Mouse (Mus musculus) kidney, embryonic 16.5 days (tissue): ENCODE data around the gene Htra1. TPM values are rescaled to one million over a fixed set of nuclear protein-coding genes. Genes with fewer than 3 reads are reported as not detected.

ENCODE experiments used
- ATAC-seq: fragments of 200-750 bp; cut with Nextera tagmentation; 2 replicates; pipeline ENCODE4 v1.8.0; 2017; ENCODE audit warnings: moderate TSS enrichment; ENCODE audit not compliant: low FRiP score, low TSS enrichment
- H3K27ac ChIP-seq: fragments of 300-500 bp; sonication (generic); 2 replicates; pipeline ENCODE4 v1.5.1; 2014; ENCODE audit warnings: low read length
- H3K27me3 ChIP-seq: fragments of 300-500 bp; sonication (generic); 2 replicates; pipeline ENCODE4 v1.6.1; 2014; ENCODE audit warnings: low read length, control low read depth, mixed read lengths; ENCODE audit not compliant: insufficient read depth
- H3K36me3 ChIP-seq: fragments of 300-500 bp; sonication (generic); 2 replicates; pipeline ENCODE4 v1.6.1; 2014; ENCODE audit warnings: low read length, control low read depth, mixed read lengths; ENCODE audit not compliant: insufficient read depth
- H3K4me1 ChIP-seq: fragments of 300-500 bp; sonication (generic); 2 replicates; pipeline ENCODE4 v1.6.1; 2014; ENCODE audit warnings: low read length, control low read depth, mixed read lengths; ENCODE audit not compliant: insufficient read depth
- H3K4me2 ChIP-seq: fragments of 300-500 bp; sonication (generic); replicated peaks from 2 replicates; pipeline ENCODE4 v1.6.1; 2014; ENCODE audit warnings: low read depth, low read length
- H3K4me3 ChIP-seq: fragments of 300-500 bp; sonication (generic); 2 replicates; pipeline ENCODE4 v1.5.1; 2014; ENCODE audit warnings: mild to moderate bottlenecking, low read length
- H3K9ac ChIP-seq: fragments of 300-500 bp; sonication (generic); replicated peaks from 2 replicates; pipeline ENCODE4 v1.6.1; 2014; ENCODE audit warnings: low read length
- H3K9me3 ChIP-seq: fragments of 300-500 bp; sonication (generic); 2 replicates; pipeline ENCODE4 v1.6.1; 2016; ENCODE audit warnings: low read length, control low read depth
- WGBS: fragments of 180-500 bp; shearing (Covaris S2); extraction: QIAGEN DNeasy Blood & Tissue Kit; methylation state at CpG from one replicate; pipeline ENCODE4 v1.1.7; 2014; 5-methylcytosine and 5-hydroxymethylcytosine counted together
- polyA plus RNA-seq: library from polyadenylated mRNA; unstranded; fragments of >200 nt; fragmentation: Nextera tagmentation; extraction: Ambion mirVana; gene quantifications from 2 replicates; pipeline ENCODE4 v1.2.1, GENCODE M21; 2015

The Htra1 gene
- polyA plus RNA-seq, 1 experiment from 2014 or later, result 13.4 TPM

DNA sequence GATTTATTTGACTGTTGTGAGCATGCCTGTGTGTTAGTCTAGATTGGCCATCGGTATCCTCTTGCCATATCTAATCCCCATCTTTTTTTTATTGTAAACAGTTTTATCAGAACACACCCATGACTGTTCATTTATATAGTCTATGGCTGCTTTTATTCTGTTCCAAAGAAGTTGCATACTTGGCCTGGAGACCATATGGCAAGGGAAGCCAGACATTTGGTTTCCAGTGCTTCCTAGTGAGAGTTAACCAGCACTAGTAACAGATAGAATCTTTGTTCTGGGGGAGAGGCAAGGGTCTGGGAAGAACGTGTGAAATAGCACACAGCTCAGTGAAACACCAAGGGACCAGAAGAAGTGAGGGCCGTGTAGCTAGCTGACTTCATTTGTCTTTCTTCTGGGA is 33.6 kb downstream of the Htra1 start:
- Histone ChIP-seq H3K27me3 (no peaks in the 10 kb centered on the region), H3K9me3 (no peaks in the 10 kb centered on the region), H3K4me1 (peaks cover 7% of the 10 kb centered on the region), H3K9ac (no peak overlapping the region), H3K36me3 (no peaks in the 10 kb centered on the region), H3K4me2 (no peak overlapping the region), H3K27ac (no peak overlapping the region), H3K4me3 (no peak overlapping the region)
- ATAC-seq, result no peak
- WGBS, result 41% methylated on average over 3 of the region's 3 CpGs

DNA sequence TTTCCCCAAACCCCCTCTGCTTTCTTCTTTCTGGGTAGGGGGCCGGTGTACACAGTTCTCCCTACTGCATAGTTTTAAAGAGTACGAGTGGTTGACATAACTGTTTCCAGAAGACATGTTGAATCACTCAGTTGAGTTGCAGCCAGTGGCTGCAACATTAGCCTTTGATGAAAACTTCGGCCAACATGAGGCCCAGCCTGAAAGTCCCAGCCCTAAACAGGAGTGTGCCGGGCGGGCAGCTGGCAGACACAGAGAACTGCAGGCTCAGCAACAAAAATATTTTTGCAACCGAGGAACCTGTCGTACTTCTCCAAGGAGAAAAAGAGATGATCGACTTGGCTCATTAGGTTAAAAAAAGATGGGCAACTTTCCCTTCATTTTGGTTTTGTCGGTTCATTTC is 36.9 kb downstream of the Htra1 start:
- no peaks in the 10 kb centered on the region for H3K9me3 ChIP-seq
- no peak overlapping the region for H3K4me3 ChIP-seq
- H3K27ac ChIP-seq, result no peak overlapping the region
- peaks cover 9% of the 10 kb centered on the region; the same call in 1 of the 2 replicates for H3K4me1 ChIP-seq
- H3K36me3 ChIP-seq, result no peaks in the 10 kb centered on the region
- H3K27me3 ChIP-seq, result no peaks in the 10 kb centered on the region
- no peak overlapping the region for H3K9ac ChIP-seq
- 83% methylated on average over 9 of the region's 9 CpGs for WGBS
- ATAC-seq, result no peak
- H3K4me2 ChIP-seq, result no peak overlapping the region

DNA sequence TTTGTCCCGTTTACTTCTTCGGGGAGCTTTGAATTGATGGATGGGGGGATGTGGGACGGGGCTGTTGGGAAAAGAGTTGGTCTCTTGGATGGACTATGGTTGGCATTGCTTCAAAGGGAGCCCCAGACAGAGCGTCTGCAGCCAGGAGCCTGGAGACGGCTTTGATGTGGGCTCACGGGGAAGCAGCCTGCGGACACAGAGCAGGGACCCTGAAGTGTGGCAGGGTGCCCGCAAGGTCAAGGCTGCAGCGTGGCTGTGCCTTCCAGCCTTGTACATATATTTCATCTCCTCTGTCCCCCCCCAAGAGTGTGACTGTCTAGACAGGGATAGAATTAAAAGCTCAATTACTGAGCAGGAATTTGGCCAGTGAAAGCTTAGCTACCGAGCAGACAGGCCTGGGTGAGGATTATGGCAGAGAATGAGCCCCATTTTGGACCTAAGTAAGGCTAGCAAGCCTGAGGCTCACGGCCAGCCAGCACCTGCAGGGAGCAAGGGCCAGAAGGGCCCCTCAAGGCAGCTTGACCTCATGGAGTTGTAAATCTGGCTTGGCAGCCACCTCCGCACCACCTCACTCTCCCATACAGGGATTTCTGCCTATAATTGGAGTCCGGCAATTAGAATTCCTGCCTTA is 40.5 kb downstream of the Htra1 start:
- 26% methylated on average over 13 of the region's 13 CpGs for WGBS
- Histone ChIP-seq H3K4me3 (no peak overlapping the region), H3K9ac (no peak overlapping the region), H3K27me3 (no peaks in the 10 kb centered on the region), H3K4me2 (no peak overlapping the region), H3K4me1 (peaks cover 9% of the 10 kb centered on the region; the same call in 1 of the 2 replicates), H3K27ac (no peak overlapping the region), H3K36me3 (no peaks in the 10 kb centered on the region), H3K9me3 (no peaks in the 10 kb centered on the region)
- ATAC-seq, result no peak

DNA sequence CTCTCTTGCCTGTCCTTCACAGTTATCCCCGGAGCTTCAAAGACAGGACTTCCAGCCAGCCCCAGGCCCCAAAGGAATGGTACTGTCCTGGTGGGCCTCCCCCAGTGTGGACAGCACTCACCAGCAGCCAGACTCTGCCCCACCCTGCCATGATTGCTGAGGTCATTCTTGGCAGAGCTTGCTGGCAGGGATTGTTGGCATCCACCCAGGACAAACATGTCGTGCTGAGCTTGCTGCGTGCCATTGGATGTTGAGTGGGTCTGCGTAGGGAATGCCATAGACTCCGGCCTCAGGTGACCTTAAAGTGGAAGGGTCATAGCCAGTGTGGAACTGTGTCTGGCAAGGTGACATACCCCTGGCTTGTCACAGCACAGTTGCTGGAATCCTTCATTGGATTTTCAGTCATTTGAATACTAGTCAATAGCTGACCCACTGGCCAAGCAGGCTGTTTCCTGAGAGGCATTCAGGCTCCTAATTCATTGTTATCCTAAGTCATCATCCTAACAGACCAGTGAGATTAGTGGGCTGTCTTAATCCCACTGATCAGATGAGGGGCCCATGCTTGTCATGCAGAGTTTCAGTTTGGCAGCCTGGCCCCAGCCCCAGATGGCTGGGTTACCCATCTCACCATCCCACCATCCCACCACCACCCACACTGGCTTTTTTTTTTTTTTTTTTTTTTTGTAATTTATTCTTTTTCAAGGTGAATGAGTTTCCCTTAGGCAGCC is 42.0 kb downstream of the Htra1 start:
- no peak overlapping the region for H3K9ac ChIP-seq
- ATAC-seq, result peak; percentile 55

DNA sequence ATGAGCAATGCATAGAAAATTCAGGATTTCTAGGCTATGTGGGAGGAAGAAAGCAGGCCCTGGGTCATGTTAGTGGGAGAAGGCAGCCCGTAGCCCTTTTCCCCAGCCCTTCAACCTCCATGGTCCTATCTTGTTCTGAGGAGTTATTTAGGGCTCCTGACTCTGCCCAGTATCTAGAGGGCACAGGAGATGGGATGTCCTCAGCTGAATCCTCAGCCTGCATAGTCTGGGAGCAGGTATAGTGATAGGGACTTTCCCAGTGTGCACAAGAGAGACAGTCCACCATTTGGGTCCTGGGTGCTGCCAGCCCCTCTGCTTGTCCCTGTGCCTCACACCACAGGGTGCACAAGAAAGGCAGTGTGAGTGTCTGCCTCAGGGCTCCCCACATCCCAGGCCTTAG is 42.6 kb downstream of the Htra1 start:
- H3K36me3 ChIP-seq, result no peaks in the 10 kb centered on the region
- peaks cover 9% of the 10 kb centered on the region; the same call in 1 of the 2 replicates for H3K4me1 ChIP-seq
- 71% methylated on average over 1 of the region's 1 CpGs for WGBS
- no peaks in the 10 kb centered on the region for H3K27me3 ChIP-seq
- no peak overlapping the region for H3K4me2 ChIP-seq
- ATAC-seq, result no peak
- no peaks in the 10 kb centered on the region for H3K9me3 ChIP-seq
- H3K27ac ChIP-seq, result no peak overlapping the region
- H3K9ac ChIP-seq, result no peak overlapping the region
- no peak overlapping the region for H3K4me3 ChIP-seq

More for the DNA sequence above, 42.0 kb downstream of the Htra1 start:
- H3K27me3 ChIP-seq, result no peaks in the 10 kb centered on the region
- 33% methylated on average over 5 of the region's 5 CpGs for WGBS
- no peak overlapping the region for H3K27ac ChIP-seq
- H3K4me3 ChIP-seq, result no peak overlapping the region
- no peaks in the 10 kb centered on the region for H3K36me3 ChIP-seq
- no peaks in the 10 kb centered on the region for H3K9me3 ChIP-seq
- H3K4me2 ChIP-seq, result no peak overlapping the region
- H3K4me1 ChIP-seq, result peaks cover 9% of the 10 kb centered on the region; the same call in 1 of the 2 replicates

DNA sequence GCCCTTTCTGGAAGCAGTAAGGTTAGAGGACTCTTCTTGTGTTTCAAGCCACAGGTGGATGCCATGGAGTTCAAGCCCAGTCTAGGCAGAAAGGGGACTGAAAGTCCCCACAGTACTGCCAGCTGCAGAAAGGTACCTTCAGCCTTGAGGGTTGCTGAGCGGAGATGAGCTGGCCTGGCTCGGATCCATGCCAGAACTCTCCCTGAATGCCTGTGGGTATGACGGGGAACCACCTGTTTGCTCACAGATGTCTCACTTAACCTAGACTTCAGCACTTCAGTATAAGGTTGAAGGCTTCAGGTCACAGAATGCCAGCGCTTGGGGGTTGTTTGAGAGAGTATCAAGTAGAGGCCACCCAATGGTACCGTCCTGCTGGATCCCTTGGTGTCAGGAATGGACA is 44.2 kb downstream of the Htra1 start:
- WGBS, result 85% methylated on average over 5 of the region's 5 CpGs
- no peak overlapping the region for H3K4me3 ChIP-seq
- H3K4me2 ChIP-seq, result no peak overlapping the region
- no peak overlapping the region for H3K9ac ChIP-seq
- no peak for ATAC-seq
- H3K36me3 ChIP-seq, result no peaks in the 10 kb centered on the region
- no peaks in the 10 kb centered on the region for H3K9me3 ChIP-seq
- H3K27ac ChIP-seq, result no peak overlapping the region
- H3K27me3 ChIP-seq, result no peaks in the 10 kb centered on the region
- peaks cover 9% of the 10 kb centered on the region; the same call in 1 of the 2 replicates for H3K4me1 ChIP-seq

DNA sequence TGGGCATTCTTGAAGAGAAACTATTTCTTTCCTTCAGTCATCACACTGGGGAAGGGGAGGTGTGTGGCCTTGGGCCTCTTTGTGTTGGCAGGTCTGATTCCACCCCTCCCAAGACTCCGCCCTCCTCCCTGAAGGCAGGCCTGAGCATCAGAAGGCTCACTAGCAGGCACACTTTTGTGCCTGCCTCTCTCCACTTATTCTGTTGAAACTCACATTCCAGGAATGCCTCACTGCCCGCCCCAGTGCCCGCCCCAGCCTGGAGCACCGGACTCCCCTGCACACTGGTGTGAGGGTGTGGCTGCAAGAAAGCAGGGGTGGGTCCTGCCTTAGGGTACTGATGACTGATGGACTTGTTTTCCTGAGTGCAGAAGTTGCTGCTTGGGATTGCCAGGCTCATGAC is 46.5 kb downstream of the Htra1 start:
- no peaks in the 10 kb centered on the region; the same call in 1 of the 2 replicates for H3K4me1 ChIP-seq
- 36% methylated on average over 4 of the region's 4 CpGs for WGBS
- no peaks in the 10 kb centered on the region for H3K27me3 ChIP-seq
- no peak overlapping the region for H3K4me2 ChIP-seq
- no peaks in the 10 kb centered on the region for H3K9me3 ChIP-seq
- H3K9ac ChIP-seq, result no peak overlapping the region
- H3K4me3 ChIP-seq, result no peak overlapping the region
- H3K27ac ChIP-seq, result no peak overlapping the region
- no peaks in the 10 kb centered on the region for H3K36me3 ChIP-seq
- ATAC-seq, result peak; percentile 87

DNA sequence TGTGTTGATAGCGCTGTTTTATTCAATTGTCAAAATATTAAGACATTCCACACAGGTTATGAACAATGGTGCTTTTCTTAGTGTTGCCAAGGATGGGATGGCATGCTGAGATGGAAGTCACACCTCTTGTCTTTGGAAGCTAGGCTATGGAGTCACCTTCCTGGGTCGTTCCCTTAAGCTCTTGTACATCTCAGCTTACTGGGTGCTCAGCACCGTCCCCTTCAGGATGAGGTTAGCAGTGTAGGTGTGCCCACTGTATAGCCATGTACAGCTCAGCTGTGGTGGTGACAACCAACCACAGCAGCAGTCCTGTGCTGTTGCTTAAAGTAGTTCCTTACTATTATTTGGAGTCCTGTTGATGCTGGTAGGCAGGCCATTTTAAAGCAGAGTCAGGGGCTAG is 47.0 kb downstream of the Htra1 start:
- no peak for ATAC-seq
- H3K36me3 ChIP-seq, result no peaks in the 10 kb centered on the region
- WGBS, result 69% methylated on average over 3 of the region's 3 CpGs
- no peaks in the 10 kb centered on the region for H3K9me3 ChIP-seq
- no peaks in the 10 kb centered on the region for H3K27me3 ChIP-seq
- no peak overlapping the region for H3K4me3 ChIP-seq
- H3K27ac ChIP-seq, result no peak overlapping the region
- H3K4me2 ChIP-seq, result no peak overlapping the region
- H3K4me1 ChIP-seq, result no peaks in the 10 kb centered on the region
- no peak overlapping the region for H3K9ac ChIP-seq

DNA sequence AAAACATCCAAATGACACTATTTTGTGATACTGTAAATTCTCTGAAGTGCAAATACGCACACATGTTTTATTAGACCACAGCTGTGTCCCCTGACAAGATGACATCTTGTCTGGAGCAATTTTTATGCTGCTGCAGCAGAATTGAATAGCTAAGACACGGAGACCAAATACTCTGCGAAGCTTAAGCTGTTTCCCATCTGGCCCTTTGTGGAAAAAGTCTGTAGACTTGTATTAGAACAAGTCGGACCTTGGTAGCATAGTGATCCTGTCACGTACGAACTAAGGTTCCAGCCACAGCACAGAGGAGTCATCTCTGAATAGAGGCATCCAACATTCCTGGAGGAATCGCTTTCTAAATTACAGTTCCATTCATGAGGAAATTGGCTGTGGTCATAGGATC is 48.4 kb downstream of the Htra1 start:
- H3K27ac ChIP-seq, result no peak overlapping the region
- H3K9me3 ChIP-seq, result no peaks in the 10 kb centered on the region
- H3K36me3 ChIP-seq, result no peaks in the 10 kb centered on the region
- no peaks in the 10 kb centered on the region for H3K27me3 ChIP-seq
- no peak for ATAC-seq
- no peak overlapping the region for H3K4me2 ChIP-seq
- no peaks in the 10 kb centered on the region for H3K4me1 ChIP-seq
- 73% methylated on average over 7 of the region's 7 CpGs for WGBS
- no peak overlapping the region for H3K9ac ChIP-seq
- no peak overlapping the region for H3K4me3 ChIP-seq

DNA sequence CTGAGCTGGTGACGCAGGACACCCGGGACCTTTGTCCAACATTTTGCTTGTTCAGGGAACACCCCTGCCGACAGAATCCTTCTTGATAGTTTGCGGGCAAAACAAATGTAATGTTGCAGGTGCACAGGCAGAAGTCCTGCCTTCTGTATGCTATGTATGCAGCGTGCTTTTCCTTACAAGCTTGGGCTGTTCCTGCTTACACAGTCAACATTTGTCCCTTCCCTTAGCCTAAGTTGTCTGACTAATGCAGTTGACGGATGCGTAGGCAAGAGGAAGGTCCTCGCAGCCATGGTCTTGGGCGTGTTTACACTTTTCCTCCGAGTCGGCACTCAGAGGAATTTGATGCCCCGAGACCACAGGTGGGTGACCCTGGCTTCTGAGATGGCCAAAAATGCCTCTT is 49.3 kb downstream of the Htra1 start:
- no peaks in the 10 kb centered on the region for H3K9me3 ChIP-seq
- no peak overlapping the region for H3K4me3 ChIP-seq
- H3K27ac ChIP-seq, result no peak overlapping the region
- H3K4me1 ChIP-seq, result no peaks in the 10 kb centered on the region
- no peaks in the 10 kb centered on the region for H3K27me3 ChIP-seq
- no peaks in the 10 kb centered on the region for H3K36me3 ChIP-seq
- H3K9ac ChIP-seq, result no peak overlapping the region
- ATAC-seq, result no peak
- WGBS, result 71% methylated on average over 12 of the region's 12 CpGs
- H3K4me2 ChIP-seq, result no peak overlapping the region
